Mouse (Mus musculus) stomach, embryonic 16.5 days (tissue): ENCODE measurements around the gene Synrg. TPM values are rescaled to one million over a fixed set of nuclear protein-coding genes. Genes with fewer than 3 reads are reported as not detected.

Experiments
- ATAC-seq: fragments of 200-750 bp; cut with Nextera tagmentation; 2 replicates; pipeline ENCODE4 v1.8.0; 2017; ENCODE audit warnings: moderate number of reproducible peaks, moderate TSS enrichment; ENCODE audit not compliant: insufficient read depth, low FRiP score
- H3K27ac ChIP-seq: fragments of 300-500 bp; sonication (generic); 2 replicates; pipeline ENCODE4 v1.5.1; 2014; ENCODE audit warnings: low read length
- H3K27me3 ChIP-seq: fragments of 300-500 bp; sonication (generic); 2 replicates; pipeline ENCODE4 v1.6.1; 2014; ENCODE audit warnings: low read length, control low read depth, mixed read lengths; ENCODE audit not compliant: control insufficient read depth, insufficient read depth
- H3K36me3 ChIP-seq: fragments of 300-500 bp; sonication (generic); 2 replicates; pipeline ENCODE4 v1.6.1; 2014; ENCODE audit warnings: low read length; ENCODE audit not compliant: control insufficient read depth, insufficient read depth
- H3K4me1 ChIP-seq: fragments of 300-500 bp; sonication (generic); 2 replicates; pipeline ENCODE4 v1.6.1; 2014; ENCODE audit warnings: low read length, control low read depth, mixed read lengths; ENCODE audit not compliant: control insufficient read depth, insufficient read depth
- H3K4me2 ChIP-seq: fragments of 300-500 bp; sonication (generic); 2 replicates; pipeline ENCODE4 v1.6.1; 2014; ENCODE audit warnings: low read depth, low read length, mixed read lengths
- H3K4me3 ChIP-seq: fragments of 300-500 bp; sonication (generic); replicated peaks from 2 replicates; pipeline ENCODE4 v1.5.1; 2014; ENCODE audit warnings: mild to moderate bottlenecking, low read length
- H3K9ac ChIP-seq: fragments of 300-500 bp; sonication (generic); 2 replicates; pipeline ENCODE4 v1.6.1; 2014; ENCODE audit warnings: low read length
- H3K9me3 ChIP-seq: fragments of 300-500 bp; sonication (generic); replicated peaks from 2 replicates; pipeline ENCODE4 v1.6.1; 2016; ENCODE audit warnings: low read length, control low read depth; ENCODE audit not compliant: control insufficient read depth
- WGBS: fragments of 180-500 bp; shearing (Covaris S2); extraction: QIAGEN DNeasy Blood & Tissue Kit; methylation state at CpG from one replicate; pipeline ENCODE4 v1.1.7; 2014; 5-methylcytosine and 5-hydroxymethylcytosine counted together
- polyA plus RNA-seq: library from polyadenylated mRNA; unstranded; fragments of >200 nt; fragmentation: Nextera tagmentation; extraction: Ambion mirVana; gene quantifications from 2 replicates; pipeline ENCODE4 v1.2.1, GENCODE M21; 2015

Synrg gene
- polyA plus RNA-seq, 1 experiment from 2014 or later, result 11.7 TPM

GRCm38 (mm10) chr11:83941950-83942840 is 22.0 kb upstream of the Synrg start, which contains the start of gene Ddx52:
TSS of gene Ddx52 (plus strand) at chr11:83942062.
- peak; percentile 94 for ATAC-seq
- Histone ChIP-seq H3K9me3 (no peaks in the 10 kb centered on the region), H3K4me2 (peak within 1 kb of the TSS; percentile 77), H3K27ac (peak within 1 kb of the TSS; percentile 76), H3K36me3 (peaks cover 15% of the 10 kb centered on the region), H3K9ac (peak within 1 kb of the TSS; percentile 94), H3K4me3 (peak within 1 kb of the TSS; percentile 84), H3K4me1 (peaks cover 5% of the 10 kb centered on the region; the same call in 1 of the 2 replicates), H3K27me3 (no peaks in the 10 kb centered on the region)
- under 1% methylated on average over 49 of the region's 49 CpGs for WGBS

- Histone ChIP-seq H3K36me3 (peaks cover 14% of the 10 kb centered on the region), H3K27ac (no peak overlapping the region), H3K9me3 (no peaks in the 10 kb centered on the region), H3K4me1 (no peaks in the 10 kb centered on the region), H3K4me3 (no peak overlapping the region), H3K4me2 (no peak overlapping the region), H3K27me3 (no peaks in the 10 kb centered on the region), H3K9ac (no peak overlapping the region)
- ATAC-seq, result no peak
- 94% methylated on average over 2 of the region's 2 CpGs for WGBS
Observed at GRCm38 (mm10) chr11:83956822-83957221, 7.4 kb upstream of the Synrg start.

DNA sequence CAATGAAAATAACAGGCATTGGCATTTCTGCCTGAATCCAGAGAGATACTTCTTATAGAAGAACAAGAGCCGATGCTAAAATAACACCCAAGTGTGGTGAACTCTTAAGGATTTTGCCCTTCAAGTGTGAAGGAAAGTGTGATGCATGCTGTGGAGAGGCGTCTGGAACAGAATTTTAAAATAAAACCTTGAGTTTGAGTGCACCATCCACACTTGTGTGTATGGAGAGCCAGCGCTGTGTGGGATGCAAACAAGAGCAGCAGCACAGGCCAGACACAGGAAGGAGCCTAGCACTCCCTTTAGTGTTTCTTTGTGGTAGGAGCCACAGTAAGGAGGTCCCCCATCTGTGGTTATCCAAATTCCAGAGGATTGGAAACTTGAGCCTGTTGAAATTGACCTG is 2.2 kb upstream of the Synrg start:
- H3K9me3 ChIP-seq, result no peaks in the 10 kb centered on the region
- no peak overlapping the region for H3K4me3 ChIP-seq
- H3K4me1 ChIP-seq, result peaks cover 3% of the 10 kb centered on the region
- H3K36me3 ChIP-seq, result peaks cover 19% of the 10 kb centered on the region
- no peak overlapping the region for H3K9ac ChIP-seq
- no peak overlapping the region for H3K27ac ChIP-seq
- no peaks in the 10 kb centered on the region for H3K27me3 ChIP-seq
- no peak overlapping the region for H3K4me2 ChIP-seq
- no peak for ATAC-seq
- 85% methylated on average over 3 of the region's 3 CpGs for WGBS

GRCm38 (mm10) chr11:83967436-83968204 is 3.4 kb downstream of the Synrg start:
- Histone ChIP-seq H3K27ac (no peak overlapping the region), H3K9me3 (no peaks in the 10 kb centered on the region), H3K4me2 (no peak overlapping the region), H3K36me3 (no peaks in the 10 kb centered on the region; the same call in 1 of the 2 replicates), H3K27me3 (no peaks in the 10 kb centered on the region), H3K4me3 (no peak overlapping the region), H3K4me1 (peaks cover 9% of the 10 kb centered on the region), H3K9ac (no peak overlapping the region)
- WGBS, result 39% methylated on average over 8 of the region's 8 CpGs
- peak; percentile 35; the same call in 1 of the 2 replicates for ATAC-seq

DNA sequence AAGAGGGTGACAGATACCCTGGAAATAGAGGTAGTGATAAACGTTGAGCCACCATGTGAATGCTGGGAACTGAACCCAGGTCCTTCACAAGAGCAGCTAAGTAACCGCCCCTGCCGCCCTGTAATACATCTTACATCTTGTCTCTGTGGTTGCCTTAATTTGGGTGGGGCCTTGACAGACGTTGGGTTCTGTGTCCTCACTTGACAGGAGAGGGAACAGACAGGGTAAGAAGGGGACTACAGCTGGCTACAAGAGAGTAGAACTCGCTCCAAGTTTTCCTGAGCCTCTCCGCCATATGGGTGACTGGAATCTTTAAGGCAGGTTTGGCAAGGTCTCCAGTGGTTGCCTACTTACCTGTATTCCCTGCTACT is 4.0 kb downstream of the Synrg start:
- H3K4me1 ChIP-seq, result peaks cover 9% of the 10 kb centered on the region
- no peak for ATAC-seq
- no peak overlapping the region for H3K27ac ChIP-seq

GRCm38 (mm10) chr11:83969040-83969439 is 4.8 kb downstream of the Synrg start:
- 89% methylated on average over 3 of the region's 3 CpGs for WGBS
- H3K4me1 ChIP-seq, result peaks cover 9% of the 10 kb centered on the region
- H3K4me3 ChIP-seq, result no peak overlapping the region
- no peak for ATAC-seq
- H3K36me3 ChIP-seq, result no peaks in the 10 kb centered on the region; the same call in 1 of the 2 replicates
- H3K9ac ChIP-seq, result no peak overlapping the region
- H3K9me3 ChIP-seq, result no peaks in the 10 kb centered on the region
- no peak overlapping the region for H3K4me2 ChIP-seq
- no peaks in the 10 kb centered on the region for H3K27me3 ChIP-seq
- no peak overlapping the region for H3K27ac ChIP-seq

More for the DNA sequence above, 4.0 kb downstream of the Synrg start:
- Histone ChIP-seq H3K4me2 (no peak overlapping the region), H3K9me3 (no peaks in the 10 kb centered on the region), H3K4me3 (no peak overlapping the region), H3K27me3 (no peaks in the 10 kb centered on the region), H3K36me3 (no peaks in the 10 kb centered on the region; the same call in 1 of the 2 replicates), H3K9ac (no peak overlapping the region)
- WGBS, result 73% methylated on average over 6 of the region's 6 CpGs

- no peak for ATAC-seq
- no peaks in the 10 kb centered on the region for H3K27me3 ChIP-seq
- no peak overlapping the region for H3K4me3 ChIP-seq
- 77% methylated on average over 7 of the region's 7 CpGs for WGBS
- H3K4me2 ChIP-seq, result no peak overlapping the region
- H3K9ac ChIP-seq, result no peak overlapping the region
- H3K9me3 ChIP-seq, result no peaks in the 10 kb centered on the region
- H3K4me1 ChIP-seq, result no peaks in the 10 kb centered on the region
- H3K27ac ChIP-seq, result no peak overlapping the region
- H3K36me3 ChIP-seq, result peaks cover 6% of the 10 kb centered on the region; the same call in 1 of the 2 replicates
Observed at GRCm38 (mm10) chr11:83974561-83975346, 10.5 kb downstream of the Synrg start.

DNA sequence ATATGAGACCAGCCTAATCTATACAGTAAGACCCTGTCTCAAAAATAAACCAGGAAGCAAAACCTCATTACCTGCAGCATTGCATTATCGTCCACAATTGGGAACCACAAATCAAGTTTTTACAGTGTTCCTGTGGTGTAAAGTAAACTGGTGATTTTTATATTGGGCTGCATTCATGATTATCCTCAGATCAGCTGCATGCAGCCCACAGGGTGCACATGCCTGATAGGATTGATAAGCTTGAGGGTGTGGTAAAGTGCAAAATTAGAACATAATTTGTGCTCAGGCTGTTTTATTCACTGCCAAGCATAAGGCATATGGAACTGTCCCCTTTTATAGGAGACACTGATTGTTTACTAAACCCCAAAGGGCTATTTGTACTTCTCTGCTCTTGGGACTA is 11.3 kb downstream of the Synrg start:
- Histone ChIP-seq H3K4me1 (no peaks in the 10 kb centered on the region), H3K9ac (no peak overlapping the region)
- 89% methylated on average over 1 of the region's 1 CpGs for WGBS

More for the DNA sequence above, 11.3 kb downstream of the Synrg start:
- no peak overlapping the region for H3K27ac ChIP-seq
- no peak for ATAC-seq
- no peak overlapping the region for H3K4me3 ChIP-seq
- no peaks in the 10 kb centered on the region for H3K9me3 ChIP-seq
- H3K4me2 ChIP-seq, result no peak overlapping the region
- no peaks in the 10 kb centered on the region for H3K27me3 ChIP-seq
- H3K36me3 ChIP-seq, result peaks cover 14% of the 10 kb centered on the region
